ENCODE assay signal across 31 mouse cellular contexts in genomic region chr9:71058655-71059054, GRCm38 (mm10).
A peak's percentile ranks its signal among the peaks of the same experiment; 100 is the strongest.
DNase-seq lines count a peak whose midpoint lies in the region; ATAC-seq and TF ChIP-seq lines count a peak whose summit lies in the region.
"Had no signal": no experiment of that assay in that cellular context is flagged by ENCODE, and none has a peak within 500 bp of the region (broad histone marks: within the 10 kb centered on the region; RNA-seq: fewer than 3 reads in every experiment).

No protein-coding gene starts in this region.

- no peak overlapping the region for H3K4me3 ChIP-seq in intestine, embryonic 14.5 days (ENCODE audit: low read depth, low read length)
- H3K4me3 ChIP-seq in intestine, embryonic 15.5 days (replicated peaks), result no peak overlapping the region
- no peak overlapping the region for H3K4me3 ChIP-seq in MEL (ENCODE audit: control insufficient read depth in 1 of 2, insufficient read depth in 1 of 2, low read depth in 2 of 2, low read length in 2 of 2)
- H3K4me3 ChIP-seq in midbrain, embryonic 11.5 days (ENCODE audit: low read depth, low read length), result no peak overlapping the region
- H3K4me3 ChIP-seq: erythroblast, embryonic 14.5 days; forebrain, embryonic 12.5 days; heart, embryonic 13.5 days; liver, embryonic 15.5 days; megakaryocyte, embryonic 14.5 days; neural tube, embryonic 15.5 days had no signal

- ATAC-seq in intestine, embryonic 14.5 days (replicated peaks; ENCODE audit: low FRiP score, low TSS enrichment, low read depth), result no peak
- no peak for ATAC-seq in intestine, embryonic 15.5 days
- ATAC-seq in midbrain, embryonic 11.5 days (ENCODE audit: low FRiP score), result no peak
- ATAC-seq: activated CD4-positive, CD25-positive, alpha-beta regulatory T cell, adult 4 months; hindbrain, embryonic 16.5 days; intestine, embryonic 16.5 days had no signal

- TF ChIP-seq EP300 in MEL (IDR thresholded peaks at IDR 0.05; ENCODE audit: low read depth in 1 of 2, low read length in 2 of 2), result no peak; a peak in 1 of 4 replicates

- H3K27me3 ChIP-seq in intestine, embryonic 14.5 days (replicated peaks; ENCODE audit: control insufficient read depth, insufficient read depth, low read length), result no peaks in the 10 kb centered on the region
- no peaks in the 10 kb centered on the region for H3K27me3 ChIP-seq in intestine, embryonic 15.5 days (replicated peaks)
- peaks cover 2 to 7% of the 10 kb centered on the region in 2 experiments for H3K27me3 ChIP-seq in MEL (ENCODE audit: control insufficient read depth in 1 of 2, insufficient read depth in 2 of 2, low read length in 2 of 2)
- H3K27me3 ChIP-seq in midbrain, embryonic 11.5 days (ENCODE audit: control insufficient read depth, insufficient read depth, low read length), result no peaks in the 10 kb centered on the region
- H3K27me3 ChIP-seq: forebrain, embryonic 12.5 days; neural tube, embryonic 15.5 days had no signal

- no peak for TF ChIP-seq POLR2A in MEL (IDR thresholded peaks at IDR 0.05; ENCODE audit: control insufficient read depth in 1 of 2, insufficient read depth in 1 of 2, low read depth in 1 of 2, low read length in 2 of 2, poor library complexity in 1 of 2)

- WGBS in intestine, embryonic 14.5 days, result 32% methylated on average over 3 of the region's 3 CpGs
- WGBS in intestine, embryonic 15.5 days, result 32% methylated on average over 3 of the region's 3 CpGs
- WGBS in midbrain, embryonic 11.5 days, result 85% methylated on average over 3 of the region's 3 CpGs

- H3K4me2 ChIP-seq in intestine, embryonic 14.5 days (ENCODE audit: low read length), result no peak overlapping the region
- H3K4me2 ChIP-seq in intestine, embryonic 15.5 days (replicated peaks), result no peak overlapping the region
- H3K4me2 ChIP-seq in midbrain, embryonic 11.5 days, result no peak overlapping the region
- H3K4me2 ChIP-seq: forebrain, embryonic 12.5 days; heart, embryonic 13.5 days; liver, embryonic 15.5 days; neural tube, embryonic 15.5 days had no signal

- 0 out of 2 replicates have a peak, but pooled peaks cover 3% of the 10 kb centered on the region for H3K4me1 ChIP-seq in intestine, embryonic 14.5 days (replicated peaks; ENCODE audit: control insufficient read depth, insufficient read depth, low read length)
- H3K4me1 ChIP-seq in intestine, embryonic 15.5 days (replicated peaks), result 0 out of 2 replicates have a peak, but pooled peaks cover 3% of the 10 kb centered on the region
- no peaks in the 10 kb centered on the region for H3K4me1 ChIP-seq in MEL (ENCODE audit: control insufficient read depth in 1 of 2, insufficient read depth in 2 of 2, low read length in 2 of 2)
- H3K4me1 ChIP-seq in midbrain, embryonic 11.5 days (ENCODE audit: control insufficient read depth, insufficient read depth, low read length), result no peaks in the 10 kb centered on the region
- H3K4me1 ChIP-seq: forebrain, embryonic 12.5 days; liver, embryonic 15.5 days; neural tube, embryonic 15.5 days had no signal

- DNase-seq in intestine, embryonic 14.5 days (ENCODE audit: low spot score), result peak; percentile 43
- DNase-seq in MEL (ENCODE audit: low read depth, low spot score), result peak; percentile 14
- DNase-seq in adrenal gland, adult (ENCODE audit: inconsistent age in 2 of 2, low spot score in 1 of 2), result peak; percentile 76 to 88
- DNase-seq in adrenal gland, postnatal 25 days, result peak; percentile 64
- no peak for DNase-seq in layer of hippocampus, adult 9-11 months
- no peak for DNase-seq in midbrain, embryonic 11.5 days (ENCODE audit: low spot score, missing footprints)
- DNase-seq: B cell, adult 2 months; cerebellum, adult 11 months; cerebellum, adult 9-11 months; embryo, embryonic 11 days; gastrocnemius, postnatal 14 days; kidney, adult 8-10 months; liver; lung, postnatal 4 days; midbrain, embryonic 14.5 days; right cerebral cortex, adult 18-20 months; right cerebral cortex, postnatal 4 days; thymus, adult 18-20 months; thymus, postnatal 25 days had no signal

- H3K79me2 ChIP-seq in MEL (ENCODE audit: control insufficient read depth, insufficient read depth, low read length, poor library complexity), result no peaks in the 10 kb centered on the region

- 0 out of 2 replicates have a peak, but pooled peaks cover 4% of the 10 kb centered on the region for H3K9me3 ChIP-seq in intestine, embryonic 14.5 days (ENCODE audit: control insufficient read depth, low read length)
- no peaks in the 10 kb centered on the region for H3K9me3 ChIP-seq in intestine, embryonic 15.5 days
- no peaks in the 10 kb centered on the region for H3K9me3 ChIP-seq in MEL (replicated peaks; ENCODE audit: insufficient read depth, low read length)
- no peaks in the 10 kb centered on the region for H3K9me3 ChIP-seq in midbrain, embryonic 11.5 days (ENCODE audit: control insufficient read depth, low read length)
- H3K9me3 ChIP-seq: forebrain, embryonic 12.5 days; heart, embryonic 13.5 days; liver, embryonic 15.5 days; megakaryocyte, embryonic 14.5 days; neural tube, embryonic 15.5 days had no signal

- no peak for TF ChIP-seq RAD21 in MEL (IDR thresholded peaks at IDR 0.05; ENCODE audit: low read depth, low read length)

- no peak overlapping the region for H3K9ac ChIP-seq in intestine, embryonic 14.5 days (ENCODE audit: low read length)
- H3K9ac ChIP-seq in intestine, embryonic 15.5 days, result no peak overlapping the region
- H3K9ac ChIP-seq in MEL (ENCODE audit: control insufficient read depth, low read depth, low read length, poor library complexity, severe bottlenecking), result no peak overlapping the region
- no peak overlapping the region for H3K9ac ChIP-seq in midbrain, embryonic 11.5 days (ENCODE audit: low read length)
- H3K9ac ChIP-seq: forebrain, embryonic 12.5 days; heart, embryonic 13.5 days; liver, embryonic 15.5 days; neural tube, embryonic 15.5 days had no signal

- no peak overlapping the region for H3K27ac ChIP-seq in intestine, embryonic 14.5 days (ENCODE audit: low read depth)
- H3K27ac ChIP-seq in intestine, embryonic 15.5 days, result no peak overlapping the region
- H3K27ac ChIP-seq in MEL (ENCODE audit: control insufficient read depth, low read depth, low read length), result no peak overlapping the region
- H3K27ac ChIP-seq in midbrain, embryonic 11.5 days (ENCODE audit: low read depth, low read length), result no peak overlapping the region
- H3K27ac ChIP-seq: forebrain, embryonic 12.5 days; heart, embryonic 13.5 days; kidney, postnatal 0 days; liver, embryonic 15.5 days; neural tube, embryonic 15.5 days; stomach, postnatal 0 days had no signal

- TF ChIP-seq CTCF in MEL (IDR thresholded peaks at IDR 0.05 in 2 of 3, conservative IDR thresholded peaks at IDR 0.05 in 1 of 3; ENCODE audit: control insufficient read depth in 1 of 3, insufficient read depth in 1 of 3, low read depth in 2 of 3, low read length in 3 of 3, poor library complexity in 1 of 3, severe bottlenecking in 1 of 3), result no peak

- H3K36me3 ChIP-seq in intestine, embryonic 14.5 days (ENCODE audit: control insufficient read depth, insufficient read depth, low read length), result no peaks in the 10 kb centered on the region
- H3K36me3 ChIP-seq in intestine, embryonic 15.5 days, result no peaks in the 10 kb centered on the region
- no peaks in the 10 kb centered on the region for H3K36me3 ChIP-seq in MEL (ENCODE audit: control insufficient read depth in 1 of 2, insufficient read depth in 2 of 2, low read length in 2 of 2)
- H3K36me3 ChIP-seq in midbrain, embryonic 11.5 days (ENCODE audit: control insufficient read depth, insufficient read depth, low read length), result no peaks in the 10 kb centered on the region
- H3K36me3 ChIP-seq: forebrain, embryonic 12.5 days; heart, embryonic 13.5 days; liver, embryonic 15.5 days; neural tube, embryonic 15.5 days had no signal

TF ChIP-seq in MEL, 35 proteins besides CTCF, POLR2A, EP300 and RAD21:
- TF ChIP-seq POLR2AphosphoS2 (IDR thresholded peaks at IDR 0.05; ENCODE audit: low read length), result no peak
- peak; percentile 50; the same call in 1 of the 2 replicates for TF ChIP-seq GATA1 (IDR thresholded peaks at IDR 0.05; ENCODE audit: low read depth, low read length)

Comparison
In these comparisons a context has a peak if more than half of its experiments do, and no peak if none do; other contexts are left out.
1. DNase-seq: peak in intestine, embryonic 14.5 days (single experiment), MEL (single experiment), adrenal gland, adult (2 of 2) and adrenal gland, postnatal 25 days (single experiment); none in layer of hippocampus, adult 9-11 months (single experiment) and midbrain, embryonic 11.5 days (single experiment).